ENCODE assay signal across 19 mouse cellular contexts in the genomic region with DNA sequence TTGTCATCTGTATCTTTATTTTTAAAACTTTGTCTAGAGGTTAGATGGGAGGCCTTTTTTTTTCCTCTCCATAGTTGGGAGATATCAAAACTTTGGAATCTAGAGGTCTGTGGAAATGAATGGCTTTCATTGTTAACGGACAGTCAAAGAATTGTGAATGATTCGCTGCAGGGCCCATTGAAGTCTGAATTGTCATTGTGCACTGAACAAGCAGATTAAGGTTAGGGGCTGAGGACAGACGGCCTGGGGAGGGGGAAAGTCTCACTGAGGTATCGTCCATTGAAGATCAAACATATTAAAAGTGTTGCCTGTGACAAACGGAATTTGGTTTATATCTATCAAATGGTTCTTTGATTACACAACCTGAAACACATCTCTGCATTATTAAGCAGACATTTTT.
DNase-seq lines count a peak whose midpoint lies in the region; ATAC-seq and TF ChIP-seq lines count a peak whose summit lies in the region.
"Had no signal": no experiment of that assay in that cellular context is flagged by ENCODE, and none has a peak within 500 bp of the region (broad histone marks: within the 10 kb centered on the region; RNA-seq: fewer than 3 reads in every experiment).

No protein-coding gene starts in this region.

- H3K27me3 ChIP-seq in forebrain, embryonic 10.5 days (ENCODE audit: poor library complexity, severe bottlenecking): no peaks in the 10 kb centered on the region
- H3K27me3 ChIP-seq in forebrain, embryonic 11.5 days (ENCODE audit: control insufficient read depth, insufficient read depth, low read length): no peaks in the 10 kb centered on the region
- H3K27me3 ChIP-seq in midbrain, embryonic 11.5 days (ENCODE audit: control insufficient read depth, insufficient read depth, low read length): no peaks in the 10 kb centered on the region
- H3K27me3 ChIP-seq in midbrain, embryonic 16.5 days (ENCODE audit: control insufficient read depth, insufficient read depth, low read depth, low read length): no peaks in the 10 kb centered on the region
- no peaks in the 10 kb centered on the region for H3K27me3 ChIP-seq in intestine, postnatal 0 days (replicated peaks; ENCODE audit: control insufficient read depth, insufficient read depth, low read length)
- H3K27me3 ChIP-seq: CH12.LX; embryonic facial prominence, embryonic 12.5 days; forebrain, embryonic 15.5 days; hindbrain, embryonic 15.5 days had no signal

- no peak overlapping the region for H3K9ac ChIP-seq in forebrain, embryonic 11.5 days (ENCODE audit: low read length)
- no peak overlapping the region for H3K9ac ChIP-seq in midbrain, embryonic 11.5 days (ENCODE audit: low read length)
- H3K9ac ChIP-seq in midbrain, embryonic 16.5 days (ENCODE audit: low read depth, low read length): no peak overlapping the region
- H3K9ac ChIP-seq in intestine, postnatal 0 days (ENCODE audit: low read depth, low read length): no peak overlapping the region
- H3K9ac ChIP-seq: embryonic facial prominence, embryonic 12.5 days; forebrain, embryonic 15.5 days; hindbrain, embryonic 15.5 days had no signal

- 19% methylated on average over 5 of the region's 5 CpGs for WGBS in forebrain, embryonic 10.5 days
- 7% methylated on average over 5 of the region's 5 CpGs for WGBS in forebrain, embryonic 11.5 days
- 10% methylated on average over 5 of the region's 5 CpGs for WGBS in midbrain, embryonic 11.5 days
- whole genome bisulfite sequencing in midbrain, embryonic 16.5 days: 11% methylated on average over 5 of the region's 5 CpGs
- WGBS in intestine, postnatal 0 days: 63% methylated on average over 5 of the region's 5 CpGs

- peaks cover 21% of the 10 kb centered on the region for H3K4me1 ChIP-seq in forebrain, embryonic 10.5 days
- peaks cover 3% of the 10 kb centered on the region; the same call in 1 of the 2 replicates for H3K4me1 ChIP-seq in forebrain, embryonic 11.5 days (replicated peaks; ENCODE audit: control insufficient read depth, insufficient read depth, low read length)
- peaks cover 6% of the 10 kb centered on the region; the same call in 1 of the 2 replicates for H3K4me1 ChIP-seq in midbrain, embryonic 11.5 days (ENCODE audit: control insufficient read depth, insufficient read depth, low read length)
- no peaks in the 10 kb centered on the region for H3K4me1 ChIP-seq in midbrain, embryonic 16.5 days (ENCODE audit: control insufficient read depth, insufficient read depth, low read length)
- no peaks in the 10 kb centered on the region for H3K4me1 ChIP-seq in intestine, postnatal 0 days (replicated peaks; ENCODE audit: control insufficient read depth, insufficient read depth, low read length)
- H3K4me1 ChIP-seq: forebrain, embryonic 15.5 days; heart, embryonic 10.5 days; hindbrain, embryonic 15.5 days had no signal

- peak overlapping the region; percentile 71; the same call in 1 of the 2 replicates for H3K27ac ChIP-seq in forebrain, embryonic 10.5 days
- no peak overlapping the region for H3K27ac ChIP-seq in forebrain, embryonic 11.5 days (ENCODE audit: low read depth, low read length)
- no peak overlapping the region for H3K27ac ChIP-seq in midbrain, embryonic 11.5 days (ENCODE audit: low read depth, low read length)
- no peak overlapping the region for H3K27ac ChIP-seq in midbrain, embryonic 16.5 days (ENCODE audit: low read length)
- H3K27ac ChIP-seq in intestine, postnatal 0 days (ENCODE audit: low read depth, low read length): no peak overlapping the region
- H3K27ac ChIP-seq: forebrain, embryonic 15.5 days; heart, embryonic 10.5 days; hindbrain, embryonic 15.5 days had no signal

- no peak for TF ChIP-seq CTCF in intestine, postnatal 0 days (IDR thresholded peaks at IDR 0.05; ENCODE audit: low read depth)

- ATAC-seq in forebrain, embryonic 11.5 days (replicated peaks; ENCODE audit: low FRiP score): no peak
- peak; percentile 62 for ATAC-seq in midbrain, embryonic 11.5 days (ENCODE audit: low FRiP score)
- no peak for ATAC-seq in midbrain, embryonic 16.5 days
- ATAC-seq in intestine, postnatal 0 days: no peak
- ATAC-seq: forebrain, embryonic 15.5 days; intestine, embryonic 16.5 days had no signal

- no peaks in the 10 kb centered on the region for H3K36me3 ChIP-seq in forebrain, embryonic 10.5 days (replicated peaks)
- no peaks in the 10 kb centered on the region for H3K36me3 ChIP-seq in forebrain, embryonic 11.5 days (ENCODE audit: control insufficient read depth, insufficient read depth, low read length)
- no peaks in the 10 kb centered on the region for H3K36me3 ChIP-seq in midbrain, embryonic 11.5 days (ENCODE audit: control insufficient read depth, insufficient read depth, low read length)
- no peaks in the 10 kb centered on the region for H3K36me3 ChIP-seq in midbrain, embryonic 16.5 days (ENCODE audit: control insufficient read depth, insufficient read depth, low read length)
- no peaks in the 10 kb centered on the region for H3K36me3 ChIP-seq in intestine, postnatal 0 days (ENCODE audit: control insufficient read depth, insufficient read depth)
- H3K36me3 ChIP-seq: embryonic facial prominence, embryonic 12.5 days; forebrain, embryonic 15.5 days; heart, embryonic 10.5 days; hindbrain, embryonic 10.5 days; hindbrain, embryonic 15.5 days had no signal

- H3K4me3 ChIP-seq in forebrain, embryonic 10.5 days: no peak overlapping the region
- no peak overlapping the region for H3K4me3 ChIP-seq in forebrain, embryonic 11.5 days (ENCODE audit: low read depth, low read length)
- H3K4me3 ChIP-seq in midbrain, embryonic 11.5 days (ENCODE audit: low read depth, low read length): no peak overlapping the region
- H3K4me3 ChIP-seq in midbrain, embryonic 16.5 days (ENCODE audit: low read depth, low read length): no peak overlapping the region
- no peak overlapping the region for H3K4me3 ChIP-seq in intestine, postnatal 0 days (ENCODE audit: low read depth, low read length)
- H3K4me3 ChIP-seq: embryonic facial prominence, embryonic 12.5 days; forebrain, embryonic 15.5 days; heart, embryonic 10.5 days; hindbrain, embryonic 10.5 days; hindbrain, embryonic 15.5 days had no signal

- H3K9me3 ChIP-seq in forebrain, embryonic 10.5 days: no peaks in the 10 kb centered on the region
- H3K9me3 ChIP-seq in forebrain, embryonic 11.5 days (ENCODE audit: control insufficient read depth, low read length): no peaks in the 10 kb centered on the region
- H3K9me3 ChIP-seq in midbrain, embryonic 11.5 days (ENCODE audit: control insufficient read depth, low read length): no peaks in the 10 kb centered on the region
- H3K9me3 ChIP-seq in midbrain, embryonic 16.5 days (replicated peaks; ENCODE audit: control insufficient read depth, low read length, poor library complexity, severe bottlenecking): no peaks in the 10 kb centered on the region
- no peaks in the 10 kb centered on the region for H3K9me3 ChIP-seq in intestine, postnatal 0 days (ENCODE audit: control insufficient read depth)
- H3K9me3 ChIP-seq: embryonic facial prominence, embryonic 12.5 days; forebrain, embryonic 15.5 days; heart, embryonic 10.5 days; hindbrain, embryonic 10.5 days; hindbrain, embryonic 15.5 days had no signal

- DNase-seq in forebrain, embryonic 10.5 days (ENCODE audit: extremely low spot score, low spot score): no peak
- DNase-seq in forebrain, embryonic 11.5 days (ENCODE audit: low spot score): no peak
- DNase-seq in midbrain, embryonic 11.5 days (ENCODE audit: low spot score, missing footprints): peak; percentile 83
- peak; percentile 41 for DNase-seq in retina, embryonic 14.5 days (ENCODE audit: low spot score)
- DNase-seq: adrenal gland, adult 8-10 months; adrenal gland, postnatal 36 days; cerebellum, adult 2 months; cerebellum, postnatal 14 days; gastrocnemius, postnatal 36 days; heart, adult 18-20 months had no signal

- no peak overlapping the region for H3K4me2 ChIP-seq in forebrain, embryonic 11.5 days (ENCODE audit: low read depth, low read length, severe bottlenecking)
- H3K4me2 ChIP-seq in midbrain, embryonic 11.5 days: no peak overlapping the region
- H3K4me2 ChIP-seq in midbrain, embryonic 16.5 days (ENCODE audit: low read length): no peak overlapping the region
- no peak overlapping the region for H3K4me2 ChIP-seq in intestine, postnatal 0 days (replicated peaks; ENCODE audit: low read depth)
- H3K4me2 ChIP-seq: embryonic facial prominence, embryonic 12.5 days; forebrain, embryonic 15.5 days; hindbrain, embryonic 15.5 days had no signal

Comparison
In these comparisons a context has a peak if more than half of its experiments do, and no peak if none do; other contexts are left out.
1. DNase-seq: peak in midbrain, embryonic 11.5 days (single experiment) and retina, embryonic 14.5 days (single experiment); none in forebrain, embryonic 10.5 days (single experiment) and forebrain, embryonic 11.5 days (single experiment).